Mouse (Mus musculus) midbrain, embryonic 12.5 days (tissue): ENCODE results near the gene Triml1. TPM values are rescaled to one million over a fixed set of nuclear protein-coding genes. Genes with fewer than 3 reads are reported as not detected.

Experiments used
- polyA plus RNA-seq: library from polyadenylated mRNA; unstranded; fragments of >200 nt; fragmentation: Nextera tagmentation; extraction: Ambion mirVana; gene quantifications from 2 replicates; pipeline ENCODE4 v1.2.1, GENCODE M21; 2016

The Triml1 gene
- polyA plus RNA-seq, 1 experiment from 2014 or later = not detected

Other genes starting within 250 kb of the Triml1 start
- gene Triml2, start 39.1 kb upstream of the Triml1 start, polyA plus RNA-seq = not detected in 2 replicates
- not detected in 2 replicates for gene Zfp42, start 165.5 kb upstream of the Triml1 start, polyA plus RNA-seq